Mouse (Mus musculus) adrenal gland, adult 2 months (tissue): ENCODE measurements around the gene Mta3. TPM values are rescaled to one million over a fixed set of nuclear protein-coding genes. Genes with fewer than 3 reads are reported as not detected.

Experiments
- DNase-seq: peaks from one replicate; pipeline ENCODE4 v3.0.0; 2021
- polyA plus RNA-seq: library from polyadenylated mRNA; depleted of rRNA; stranded (reverse); fragments of >200 nt; gene quantifications from 2 replicates; pipeline ENCODE4 v1.2.3, GENCODE M21; 2012
- total RNA-seq, 2 experiments: library from RNA; stranded (reverse); gene quantifications; 2 replicates each; pipeline ENCODE4 v1.2.3; 2021

Mta3 gene
- total and polyA plus RNA-seq, 3 experiments = 55.9 to 80.0 (median 71.1) TPM

- DNase-seq = no peak
These were observed 53.6 kb downstream of the Mta3 start for GRCm38 (mm10) chr17:83759547-83759946.

- DNase-seq = no peak
These were observed 58.6 kb downstream of the Mta3 start for GRCm38 (mm10) chr17:83764538-83764937.

- DNase-seq = no peak
These were observed 61.1 kb downstream of the Mta3 start for GRCm38 (mm10) chr17:83767064-83767463.

GRCm38 (mm10) chr17:83768309-83768708 lies 62.3 kb downstream of the Mta3 start:
- DNase-seq = no peak

- DNase-seq = no peak
These were observed 64.4 kb downstream of the Mta3 start for GRCm38 (mm10) chr17:83770371-83770770.

GRCm38 (mm10) chr17:83770931-83771330 lies 65.0 kb downstream of the Mta3 start:
- DNase-seq = peak; percentile 60

GRCm38 (mm10) chr17:83772110-83772509 lies 66.1 kb downstream of the Mta3 start:
- DNase-seq = no peak

- DNase-seq = no peak
These were observed 66.7 kb downstream of the Mta3 start for GRCm38 (mm10) chr17:83772711-83773110.

GRCm38 (mm10) chr17:83776965-83777364 lies 71.0 kb downstream of the Mta3 start:
- DNase-seq = peak; percentile 51

GRCm38 (mm10) chr17:83777462-83778051 lies 71.6 kb downstream of the Mta3 start:
- DNase-seq = peak; percentile 41

- no peak for DNase-seq
These were observed 74.3 kb downstream of the Mta3 start for GRCm38 (mm10) chr17:83780228-83780627.

- DNase-seq = no peak
These were observed 76.8 kb downstream of the Mta3 start for GRCm38 (mm10) chr17:83782740-83783139.

GRCm38 (mm10) chr17:83786418-83786817 lies 80.5 kb downstream of the Mta3 start:
- DNase-seq = no peak

GRCm38 (mm10) chr17:83790158-83790557 lies 84.2 kb downstream of the Mta3 start:
- no peak for DNase-seq

GRCm38 (mm10) chr17:83792388-83792787 lies 86.4 kb downstream of the Mta3 start:
- DNase-seq = no peak

- DNase-seq = no peak
These were observed 89.2 kb downstream of the Mta3 start for GRCm38 (mm10) chr17:83795121-83795520.

GRCm38 (mm10) chr17:83799506-83800050 lies 93.6 kb downstream of the Mta3 start:
- no peak for DNase-seq

- no peak for DNase-seq
These were observed 98.0 kb downstream of the Mta3 start for GRCm38 (mm10) chr17:83803987-83804386.

GRCm38 (mm10) chr17:83805078-83805477 lies 99.1 kb downstream of the Mta3 start:
- DNase-seq = no peak

GRCm38 (mm10) chr17:83807345-83807744 lies 101.4 kb downstream of the Mta3 start:
- no peak for DNase-seq

- peak; percentile 71 for DNase-seq
These were observed 101.9 kb downstream of the Mta3 start for GRCm38 (mm10) chr17:83807778-83808398.

- DNase-seq = no peak
These were observed 102.6 kb downstream of the Mta3 start for GRCm38 (mm10) chr17:83808476-83809098.

GRCm38 (mm10) chr17:83809197-83809829 lies 103.3 kb downstream of the Mta3 start:
- no peak for DNase-seq
